Mouse (Mus musculus) stomach, postnatal 0 days (tissue): ENCODE measurements at regions not wholly inside any gene's neighbourhood (a gene's known extent, or its start where the extent isn't known, plus 50 kb on each side); places are given as distances from the start of the nearest gene placed in this dataset.

Experiments
- ATAC-seq: fragments of 200-750 bp; cut with Nextera tagmentation; 2 replicates; pipeline ENCODE4 v1.8.0; 2017; ENCODE audit not compliant: low FRiP score, low TSS enrichment
- DNase-seq: peaks from one replicate; pipeline ENCODE4 v3.0.0-alpha.2; 2016; ENCODE audit warnings: low spot score
- H3K27ac ChIP-seq: fragments of 300-500 bp; sonication (generic); replicated peaks from 2 replicates; pipeline ENCODE4 v1.5.1; 2014; ENCODE audit warnings: mild to moderate bottlenecking, control low read depth
- H3K27me3 ChIP-seq: fragments of 300-500 bp; sonication (generic); 2 replicates; pipeline ENCODE4 v1.6.1; 2014; ENCODE audit warnings: low read length; ENCODE audit not compliant: control insufficient read depth, insufficient read depth
- H3K36me3 ChIP-seq: fragments of 300-500 bp; sonication (generic); 2 replicates; pipeline ENCODE4 v1.6.1; 2014; ENCODE audit warnings: low read length, mixed read lengths; ENCODE audit not compliant: control insufficient read depth, insufficient read depth
- H3K4me1 ChIP-seq: fragments of 300-500 bp; sonication (generic); replicated peaks from 2 replicates; pipeline ENCODE4 v1.6.1; 2014; ENCODE audit warnings: antibody characterized with exemption; ENCODE audit not compliant: control insufficient read depth, insufficient read depth
- H3K4me2 ChIP-seq: fragments of 300-500 bp; sonication (generic); replicated peaks from 2 replicates; pipeline ENCODE4 v1.6.1; 2014; ENCODE audit warnings: low read depth, mild to moderate bottlenecking, control low read depth, moderate library complexity
- H3K4me3 ChIP-seq: fragments of 300-500 bp; sonication (generic); 2 replicates; pipeline ENCODE4 v1.5.1; 2014; ENCODE audit warnings: low read depth, low read length, control low read depth
- H3K9ac ChIP-seq: fragments of 300-500 bp; sonication (generic); 2 replicates; pipeline ENCODE4 v1.6.1; 2014; ENCODE audit warnings: mild to moderate bottlenecking, low read length, control low read depth, mixed read lengths
- H3K9me3 ChIP-seq: fragments of 300-500 bp; sonication (generic); 2 replicates; pipeline ENCODE4 v1.6.1; 2016; ENCODE audit warnings: low read length; ENCODE audit not compliant: control insufficient read depth
- CTCF ChIP-seq: IDR thresholded peaks from 2 replicates; pipeline ENCODE4 v1.5.1; 2016; ENCODE audit warnings: antibody characterized with exemption, low read depth, mild to moderate bottlenecking, moderate library complexity
- EP300 ChIP-seq: optimal IDR thresholded peaks from 2 replicates; pipeline ENCODE3; 2016; ENCODE audit warnings: antibody characterized with exemption
- whole genome bisulfite sequencing: fragments of 180-500 bp; shearing (Covaris S2); extraction: QIAGEN DNeasy Blood & Tissue Kit; methylation state at CpG from one replicate; pipeline ENCODE4 v1.1.7; 2014; 5-methylcytosine and 5-hydroxymethylcytosine counted together

- Histone ChIP-seq H3K9ac (no peak overlapping the region), H3K4me1 (no peaks in the 10 kb centered on the region), H3K9me3 (no peaks in the 10 kb centered on the region), H3K27ac (no peak overlapping the region), H3K27me3 (no peaks in the 10 kb centered on the region), H3K36me3 (no peaks in the 10 kb centered on the region), H3K4me3 (no peak overlapping the region), H3K4me2 (no peak overlapping the region)
- TF ChIP-seq EP300, result no peak
- TF ChIP-seq CTCF, result no peak
- WGBS, result 59% methylated on average over 7 of the region's 7 CpGs
- ATAC-seq, result no peak
- DNase-seq, result no peak
Observed at GRCm38 (mm10) chr15:67227456-67228164, 726.9 kb upstream of the Lrrc6 start.

DNA sequence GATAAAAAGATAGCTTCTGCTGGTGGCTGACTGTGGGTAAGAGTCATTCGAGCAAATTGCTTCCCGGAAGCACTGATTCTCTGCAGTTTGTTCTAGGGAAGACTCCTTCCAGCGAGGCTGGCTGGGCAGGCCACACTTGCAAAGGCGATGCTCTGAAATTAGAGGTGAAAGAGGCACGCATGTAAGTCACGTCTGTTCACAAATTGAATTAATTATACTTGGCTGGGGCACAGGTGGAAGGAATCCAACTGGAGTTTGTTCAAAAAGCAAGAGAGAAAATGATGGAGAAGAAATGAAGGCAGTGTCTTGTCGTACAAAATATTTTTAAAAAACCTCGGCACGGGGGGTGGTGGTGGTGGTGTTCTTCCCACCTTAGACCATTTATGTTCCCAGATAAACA, 726.2 kb upstream of the Lrrc6 start:
- no peak for TF ChIP-seq EP300
- TF ChIP-seq CTCF, result no peak
- Histone ChIP-seq H3K4me3 (no peak overlapping the region), H3K4me1 (no peaks in the 10 kb centered on the region), H3K27ac (no peak overlapping the region), H3K36me3 (no peaks in the 10 kb centered on the region), H3K9me3 (no peaks in the 10 kb centered on the region), H3K9ac (no peak overlapping the region), H3K4me2 (no peak overlapping the region), H3K27me3 (no peaks in the 10 kb centered on the region)
- no peak for ATAC-seq
- no peak for DNase-seq
- WGBS, result 57% methylated on average over 9 of the region's 9 CpGs
